Mouse (Mus musculus) heart, embryonic 14.5 days (tissue): ENCODE data around the gene Agtpbp1. TPM values are rescaled to one million over a fixed set of nuclear protein-coding genes. Genes with fewer than 3 reads are reported as not detected.
"Not testable (repeated sequence)": the region's sequence is repeated elsewhere in the genome, so short reads cannot be mapped to it uniquely, and the experiment has no call there.

ENCODE experiments used
- ATAC-seq: fragments of 200-750 bp; cut with Nextera tagmentation; 2 replicates; pipeline ENCODE4 v1.8.0; 2017; ENCODE audit warnings: low read depth, moderate TSS enrichment; ENCODE audit not compliant: insufficient number of reproducible peaks, insufficient read depth, low FRiP score
- H3K27ac ChIP-seq, 2 experiments: fragments of 200-500 bp in 1 of 2; fragments of 300-500 bp in 1 of 2; sonication (generic) in 1 of 2; replicated peaks in 1 of 2; 2 replicates each; pipeline ENCODE4 v1.5.1; 2012 to 2014; ENCODE audit warnings: low read depth in 2 of 2, low read length in 2 of 2, control low read depth in 1 of 2, mild to moderate bottlenecking in 1 of 2, mixed read lengths in 1 of 2; ENCODE audit not compliant: control insufficient read depth in 1 of 2, insufficient read depth in 1 of 2
- H3K27me3 ChIP-seq: fragments of 300-500 bp; sonication (generic); 2 replicates; pipeline ENCODE4 v1.6.1; 2014; ENCODE audit warnings: mild to moderate bottlenecking, low read length, control low read depth; ENCODE audit not compliant: control insufficient read depth, insufficient read depth
- H3K36me3 ChIP-seq: fragments of 300-500 bp; sonication (generic); 2 replicates; pipeline ENCODE4 v1.6.1; 2014; ENCODE audit warnings: mild to moderate bottlenecking, control low read depth, low read length, mixed read lengths; ENCODE audit not compliant: control insufficient read depth, insufficient read depth
- H3K4me1 ChIP-seq, 2 experiments: fragments of 200-500 bp in 1 of 2; fragments of 300-500 bp in 1 of 2; sonication (generic) in 1 of 2; 2 replicates each; pipeline ENCODE4 v1.6.1; 2012 to 2014; ENCODE audit warnings: low read length in 2 of 2, control low read depth in 1 of 2, mixed read lengths in 1 of 2; ENCODE audit not compliant: control insufficient read depth in 2 of 2, insufficient read depth in 2 of 2
- H3K4me2 ChIP-seq: fragments of 300-500 bp; sonication (generic); 2 replicates; pipeline ENCODE4 v1.6.1; 2014; ENCODE audit warnings: mild to moderate bottlenecking, low read length
- H3K4me3 ChIP-seq, 2 experiments: fragments of 200-500 bp in 1 of 2; fragments of 300-500 bp in 1 of 2; sonication (generic) in 1 of 2; 2 replicates each; pipeline ENCODE4 v1.5.1; 2012 to 2014; ENCODE audit warnings: low read length in 2 of 2, mild to moderate bottlenecking in 2 of 2, control low read depth in 1 of 2, low read depth in 1 of 2, moderate library complexity in 1 of 2; ENCODE audit not compliant: control insufficient read depth in 1 of 2, insufficient read depth in 1 of 2
- H3K9ac ChIP-seq: fragments of 300-500 bp; sonication (generic); 2 replicates; pipeline ENCODE4 v1.6.1; 2014; ENCODE audit warnings: mild to moderate bottlenecking, low read length
- H3K9me3 ChIP-seq: fragments of 300-500 bp; sonication (generic); 2 replicates; pipeline ENCODE4 v1.6.1; 2016; ENCODE audit warnings: low read length, control low read depth; ENCODE audit not compliant: control insufficient read depth
- WGBS: fragments of 180-500 bp; shearing (Covaris S2); extraction: QIAGEN DNeasy Blood & Tissue Kit; methylation state at CpG from one replicate; pipeline ENCODE4 v1.1.7; 2014; 5-methylcytosine and 5-hydroxymethylcytosine counted together
- polyA plus RNA-seq: library from polyadenylated mRNA; unstranded; fragments of >200 nt; fragmentation: Nextera tagmentation; extraction: Ambion mirVana; gene quantifications from 2 replicates; pipeline ENCODE4 v1.2.1, GENCODE M21; 2014

Agtpbp1 gene
- polyA plus RNA-seq, 1 experiment from 2014 or later = 15.1 TPM

- H3K27ac ChIP-seq = no peak overlapping the region
- no peak overlapping the region for H3K4me2 ChIP-seq
- no peaks in the 10 kb centered on the region for H3K27me3 ChIP-seq
- H3K36me3 ChIP-seq = peaks cover 89% of the 10 kb centered on the region
- no peak overlapping the region for H3K4me3 ChIP-seq
- H3K9ac ChIP-seq = no peak overlapping the region
- H3K4me1 ChIP-seq = no peaks in the 10 kb centered on the region
- 85% methylated on average over 5 of the region's 5 CpGs for WGBS
- ATAC-seq = no peak
- no peaks in the 10 kb centered on the region for H3K9me3 ChIP-seq
These were observed 18.1 kb upstream of the Agtpbp1 start for GRCm38 (mm10) chr13:59603096-59603495.

- Histone ChIP-seq H3K27ac (no peak overlapping the region), H3K9me3 (no peaks in the 10 kb centered on the region), H3K36me3 (peaks cover 85% of the 10 kb centered on the region), H3K9ac (no peak overlapping the region), H3K4me3 (no peak overlapping the region), H3K27me3 (no peaks in the 10 kb centered on the region), H3K4me2 (no peak overlapping the region), H3K4me1 (no peaks in the 10 kb centered on the region)
- no peak for ATAC-seq
- WGBS = 96% methylated on average over 1 of the region's 1 CpGs
These were observed 7.6 kb upstream of the Agtpbp1 start for GRCm38 (mm10) chr13:59592630-59593029.

- H3K4me1 ChIP-seq, H3K4me2 ChIP-seq, H3K27me3 ChIP-seq, H3K27ac ChIP-seq, H3K4me3 ChIP-seq, ATAC-seq, H3K9ac ChIP-seq, H3K9me3 ChIP-seq: not testable (repeated sequence)
- WGBS = 92% methylated on average over 3 of the region's 3 CpGs
- peaks cover 90% of the 10 kb centered on the region for H3K36me3 ChIP-seq
These were observed 7.0 kb upstream of the Agtpbp1 start for GRCm38 (mm10) chr13:59592058-59592457.

GRCm38 (mm10) chr13:59590691-59591090 lies 5.7 kb upstream of the Agtpbp1 start:
- Histone ChIP-seq H3K27me3 (no peaks in the 10 kb centered on the region), H3K4me2 (no peak overlapping the region), H3K9me3 (no peaks in the 10 kb centered on the region), H3K9ac (no peak overlapping the region), H3K4me1 (peaks cover 0 to 13% of the 10 kb centered on the region in 2 experiments; a peak in 2 of 4 replicates), H3K36me3 (peaks cover 80% of the 10 kb centered on the region), H3K27ac (no peak overlapping the region), H3K4me3 (no peak overlapping the region)
- ATAC-seq = no peak
- WGBS = 89% methylated on average over 4 of the region's 4 CpGs

GRCm38 (mm10) chr13:59589672-59590071 lies 4.6 kb upstream of the Agtpbp1 start:
- WGBS = 87% methylated on average over 4 of the region's 4 CpGs
- H3K36me3 ChIP-seq = peaks cover 72% of the 10 kb centered on the region
- no peaks in the 10 kb centered on the region for H3K27me3 ChIP-seq
- no peaks in the 10 kb centered on the region for H3K9me3 ChIP-seq
- ATAC-seq = no peak
- peaks cover 0 to 13% of the 10 kb centered on the region in 2 experiments; a peak in 2 of 4 replicates for H3K4me1 ChIP-seq
- no peak overlapping the region for H3K27ac ChIP-seq
- no peak overlapping the region for H3K4me2 ChIP-seq
- no peak overlapping the region for H3K4me3 ChIP-seq
- no peak overlapping the region for H3K9ac ChIP-seq

GRCm38 (mm10) chr13:59587201-59587600 lies 2.2 kb upstream of the Agtpbp1 start:
- WGBS = 88% methylated on average over 2 of the region's 2 CpGs
- no peak for ATAC-seq
- H3K27ac ChIP-seq = no peak overlapping the region
- no peak overlapping the region for H3K4me3 ChIP-seq
- H3K36me3 ChIP-seq = peaks cover 49% of the 10 kb centered on the region
- H3K9me3 ChIP-seq = no peaks in the 10 kb centered on the region
- H3K27me3 ChIP-seq = no peaks in the 10 kb centered on the region
- H3K4me2 ChIP-seq = peak overlapping the region; percentile 74; the same call in 1 of the 2 replicates
- H3K4me1 ChIP-seq = peaks cover 0 to 16% of the 10 kb centered on the region in 2 experiments; a peak in 2 of 4 replicates
- H3K9ac ChIP-seq = no peak overlapping the region; the same call in 1 of the 2 replicates

GRCm38 (mm10) chr13:59585648-59586005 lies 600 bp upstream of the Agtpbp1 start:
- Histone ChIP-seq H3K9ac (peak overlapping the region; percentile 94), H3K27me3 (no peaks in the 10 kb centered on the region), H3K9me3 (no peaks in the 10 kb centered on the region), H3K4me2 (peak overlapping the region; percentile 74), H3K36me3 (peaks cover 38% of the 10 kb centered on the region), H3K4me3 (peak overlapping the region; percentile 93 to 94), H3K4me1 (peaks cover 0 to 16% of the 10 kb centered on the region in 2 experiments; a peak in 2 of 4 replicates), H3K27ac (peak overlapping the region; percentile 8 to 77)
- 1% methylated on average over 22 of the region's 28 CpGs for WGBS
- no peak for ATAC-seq

GRCm38 (mm10) chr13:59584481-59584880 lies 546 bp downstream of the Agtpbp1 start:
- peak; percentile 65 for ATAC-seq
- H3K27ac ChIP-seq = peak overlapping the region; percentile 42 to 72
- no peaks in the 10 kb centered on the region for H3K27me3 ChIP-seq
- H3K4me2 ChIP-seq = peak overlapping the region; percentile 97
- H3K36me3 ChIP-seq = peaks cover 27% of the 10 kb centered on the region
- 2% methylated on average over 9 of the region's 9 CpGs for WGBS
- H3K9me3 ChIP-seq = no peaks in the 10 kb centered on the region
- peak overlapping the region; percentile 81 for H3K9ac ChIP-seq
- peak overlapping the region; percentile 44 to 93 for H3K4me3 ChIP-seq
- H3K4me1 ChIP-seq = peaks cover 0 to 16% of the 10 kb centered on the region in 2 experiments; a peak in 2 of 4 replicates
